8 mouse cellular contexts compared by ENCODE assay signal in the genomic region with DNA sequence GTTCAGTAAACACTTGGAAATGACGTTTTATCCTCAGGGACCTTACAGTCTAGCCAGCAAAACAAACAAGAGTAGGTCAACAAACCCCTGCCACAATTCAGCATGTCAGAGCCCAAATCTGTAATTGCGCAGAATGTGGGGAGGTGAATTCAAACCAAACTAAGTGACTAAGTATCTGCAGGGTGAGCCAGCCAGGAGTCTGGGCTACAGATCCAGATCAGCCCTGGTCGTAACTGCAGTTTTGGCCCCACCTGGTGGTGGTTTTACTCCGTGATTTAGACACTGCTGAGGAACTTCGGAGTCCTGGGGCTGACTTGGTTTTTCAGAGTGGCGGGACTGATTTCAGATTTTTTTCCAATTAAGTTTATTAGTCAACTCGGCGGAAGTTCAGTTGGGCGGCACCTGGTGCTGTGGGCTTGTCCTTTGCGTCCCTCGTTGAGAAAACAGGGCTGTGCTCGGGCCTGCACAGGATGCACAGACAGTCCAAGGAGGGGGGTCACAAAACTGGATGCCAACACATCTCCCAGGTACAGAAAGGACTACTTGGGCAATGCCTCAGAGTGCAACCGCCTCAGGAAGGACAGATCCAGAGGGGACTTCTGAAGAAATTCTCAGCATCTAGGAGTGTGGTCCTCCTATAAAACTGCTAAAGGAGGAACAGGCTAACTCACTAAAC.
DNase-seq lines count a peak whose midpoint lies in the region; ATAC-seq and TF ChIP-seq lines count a peak whose summit lies in the region.

No protein-coding gene starts in this region.

- H3K9ac ChIP-seq in ES-Bruce4 (ENCODE audit: low read depth, poor library complexity, severe bottlenecking): no peak overlapping the region
- no peak overlapping the region for H3K9ac ChIP-seq in embryonic facial prominence, embryonic 15.5 days
- H3K9ac ChIP-seq in hindbrain, embryonic 13.5 days: no peak overlapping the region

- peak; percentile 67 for TF ChIP-seq CTCF in ES-Bruce4 (IDR thresholded peaks at IDR 0.05; ENCODE audit: low read depth, low read length)

- H3K36me3 ChIP-seq in ES-Bruce4 (ENCODE audit: control insufficient read depth, insufficient read depth, low read length, poor library complexity, severe bottlenecking): no peaks in the 10 kb centered on the region
- no peaks in the 10 kb centered on the region for H3K36me3 ChIP-seq in embryonic facial prominence, embryonic 15.5 days
- no peaks in the 10 kb centered on the region for H3K36me3 ChIP-seq in hindbrain, embryonic 13.5 days

- no peaks in the 10 kb centered on the region for H3K9me3 ChIP-seq in ES-Bruce4 (replicated peaks; ENCODE audit: control insufficient read depth, insufficient read depth, low read length, poor library complexity, severe bottlenecking)
- H3K9me3 ChIP-seq in embryonic facial prominence, embryonic 15.5 days (replicated peaks): no peaks in the 10 kb centered on the region
- no peaks in the 10 kb centered on the region for H3K9me3 ChIP-seq in hindbrain, embryonic 13.5 days

- TF ChIP-seq POLR2A in ES-Bruce4 (IDR thresholded peaks at IDR 0.05; ENCODE audit: insufficient read depth, low read length): no peak

- no peaks in the 10 kb centered on the region for H3K27me3 ChIP-seq in ES-Bruce4 (ENCODE audit: control insufficient read depth, insufficient read depth, low read length, poor library complexity, severe bottlenecking)
- H3K27me3 ChIP-seq in embryonic facial prominence, embryonic 15.5 days: no peaks in the 10 kb centered on the region
- peaks cover 3% of the 10 kb centered on the region for H3K27me3 ChIP-seq in hindbrain, embryonic 13.5 days

- TF ChIP-seq EP300 in ES-Bruce4 (IDR thresholded peaks at IDR 0.05; ENCODE audit: insufficient read depth, low read depth, low read length): no peak

- DNase-seq in adrenal gland, postnatal 25 days: peak; percentile 49
- peak; percentile 77 for DNase-seq in layer of hippocampus, adult 9-11 months
- DNase-seq in lung, postnatal 14 days: peak; percentile 62
- peak; percentile 80 for DNase-seq in right cerebral cortex, adult 18-20 months

- no peak overlapping the region for H3K4me2 ChIP-seq in embryonic facial prominence, embryonic 15.5 days (replicated peaks)
- no peak overlapping the region for H3K4me2 ChIP-seq in hindbrain, embryonic 13.5 days

- peak; percentile 81 for ATAC-seq in embryonic facial prominence, embryonic 15.5 days (ENCODE audit: insufficient number of reproducible peaks, low FRiP score, low TSS enrichment, low read depth)
- ATAC-seq in hindbrain, embryonic 13.5 days (ENCODE audit: low FRiP score): peak; percentile 75; the same call in 1 of the 2 replicates
- ATAC-seq in CD4-positive, CD25-positive, alpha-beta regulatory T cell, adult 4 months: no peak

- WGBS in embryonic facial prominence, embryonic 15.5 days: 33% methylated on average over 13 of the region's 13 CpGs
- WGBS in hindbrain, embryonic 13.5 days: 54% methylated on average over 13 of the region's 13 CpGs

- no peaks in the 10 kb centered on the region for H3K4me1 ChIP-seq in ES-Bruce4 (ENCODE audit: control insufficient read depth, insufficient read depth, low read length)
- peaks cover 11% of the 10 kb centered on the region; the same call in 1 of the 2 replicates for H3K4me1 ChIP-seq in embryonic facial prominence, embryonic 15.5 days
- 0 out of 2 replicates have a peak, but pooled peaks cover 9% of the 10 kb centered on the region for H3K4me1 ChIP-seq in hindbrain, embryonic 13.5 days (replicated peaks)

- H3K27ac ChIP-seq in ES-Bruce4 (ENCODE audit: insufficient read depth, low read length): no peak overlapping the region
- H3K27ac ChIP-seq in embryonic facial prominence, embryonic 15.5 days (replicated peaks): no peak overlapping the region
- no peak overlapping the region for H3K27ac ChIP-seq in hindbrain, embryonic 13.5 days

- peak overlapping the region; percentile 2; the same call in 1 of the 2 replicates for H3K4me3 ChIP-seq in ES-Bruce4 (ENCODE audit: low read depth, low read length)
- H3K4me3 ChIP-seq in embryonic facial prominence, embryonic 15.5 days (replicated peaks): no peak overlapping the region
- no peak overlapping the region for H3K4me3 ChIP-seq in hindbrain, embryonic 13.5 days
